Mouse (Mus musculus): ENCODE measurements around the gene Fam104a.

GRCm38 (mm10) chr11:113651907-113652273 lies 32.1 kb downstream of the Fam104a start:
- TF ChIP-seq NRF1 (IDR thresholded peaks at IDR 0.05; ENCODE audit: insufficient read depth, low read depth, low read length, poor library complexity, severe bottlenecking) (no peak), EP300 (IDR thresholded peaks at IDR 0.05; ENCODE audit: low read depth in 1 of 2, low read length in 2 of 2) (no peak), ZNF384 (IDR thresholded peaks at IDR 0.05; ENCODE audit: low read depth, low read length) (no peak), POLR2AphosphoS2 (IDR thresholded peaks at IDR 0.05; ENCODE audit: low read length) (no peak), CTCF (IDR thresholded peaks at IDR 0.05 in 2 of 3, conservative IDR thresholded peaks at IDR 0.05 in 1 of 3; ENCODE audit: control insufficient read depth in 1 of 3, insufficient read depth in 1 of 3, low read depth in 2 of 3, low read length in 3 of 3, poor library complexity in 1 of 3, severe bottlenecking in 1 of 3) (peak in 2 of 3 experiments; percentile 18 to 47; a peak in 4 of 6 replicates), POLR2A (IDR thresholded peaks at IDR 0.05; ENCODE audit: control insufficient read depth in 1 of 2, insufficient read depth in 1 of 2, low read depth in 1 of 2, low read length in 2 of 2, poor library complexity in 1 of 2) (no peak), CHD2 (IDR thresholded peaks at IDR 0.05; ENCODE audit: low read length) (no peak), HCFC1 (IDR thresholded peaks at IDR 0.05; ENCODE audit: low read depth, low read length) (no peak), GATA1 (IDR thresholded peaks at IDR 0.05; ENCODE audit: low read depth, low read length) (no peak), TCF12 (IDR thresholded peaks at IDR 0.05; ENCODE audit: low read depth, low read length) (no peak), USF1 (IDR thresholded peaks at IDR 0.05; ENCODE audit: low read depth, low read length) (no peak)

Measured in MEL (cell line).